Mouse (Mus musculus): ENCODE measurements around the gene Praf2. TPM values are rescaled to one million over a fixed set of nuclear protein-coding genes. Genes with fewer than 3 reads are reported as not detected.
A peak's percentile ranks its signal among the peaks of the same experiment; 100 is the strongest.

Gene Praf2
- polyA plus RNA-seq (2015; fragmentation: Nextera tagmentation; extraction: Ambion mirVana) = 112 and 119 TPM in 2 replicates

GRCm38 (mm10) chrX:7728215-7728921, at the start of gene Praf2:
Praf2 (plus strand) TSS chrX:7728439.
- no peaks in the 10 kb centered on the region for H3K27me3 ChIP-seq (replicated peaks; ENCODE audit: control insufficient read depth, insufficient read depth, low read length)
- no peaks in the 10 kb centered on the region for H3K9me3 ChIP-seq (ENCODE audit: control insufficient read depth, low read length)
- peak within 1 kb of the TSS; percentile 53 for H3K4me3 ChIP-seq (replicated peaks; ENCODE audit: low read length)
- H3K36me3 ChIP-seq (ENCODE audit: control insufficient read depth, insufficient read depth) = no peaks in the 10 kb centered on the region
- WGBS = 19% methylated on average over 42 of the region's 42 CpGs
- peak within 1 kb of the TSS; percentile 27; the same call in 1 of the 2 replicates for H3K27ac ChIP-seq (ENCODE audit: low read length)
- peak; percentile 96 for ATAC-seq
- peak within 1 kb of the TSS; percentile 55 for H3K9ac ChIP-seq (replicated peaks; ENCODE audit: low read depth, low read length)
- peak within 1 kb of the TSS; percentile 69 for H3K4me2 ChIP-seq (ENCODE audit: low read length)
- H3K4me1 ChIP-seq (replicated peaks; ENCODE audit: control insufficient read depth, insufficient read depth, low read length) = peaks cover 10% of the 10 kb centered on the region

DNA sequence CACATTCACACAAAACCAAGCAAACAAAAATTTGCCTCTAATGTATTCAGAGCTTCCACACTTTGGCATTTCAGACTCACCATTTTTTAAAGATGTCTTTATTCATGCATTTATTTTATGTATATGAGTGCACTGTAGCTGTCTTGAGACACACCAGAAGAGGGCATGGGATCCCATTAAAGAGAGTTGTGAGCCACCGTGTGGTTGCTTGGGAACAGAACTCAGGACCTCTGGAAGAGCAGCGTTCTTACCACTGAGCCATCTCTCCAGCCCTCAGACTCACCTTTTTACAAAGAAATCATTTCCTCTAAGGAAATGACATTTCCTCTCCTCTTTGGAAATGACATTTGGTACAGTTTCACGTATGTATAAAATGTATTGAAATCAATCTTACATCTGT, 49.3 kb upstream of the Praf2 start:
- no peak for ATAC-seq

GRCm38 (mm10) chrX:7679405-7680056, 48.7 kb upstream of the Praf2 start:
- H3K27ac ChIP-seq (ENCODE audit: low read length) = no peak overlapping the region
- H3K4me3 ChIP-seq (replicated peaks; ENCODE audit: low read length) = peak overlapping the region; percentile 24
- no peaks in the 10 kb centered on the region for H3K4me1 ChIP-seq (replicated peaks; ENCODE audit: control insufficient read depth, insufficient read depth, low read length)
- 19% methylated on average over 27 of the region's 27 CpGs for WGBS
- H3K9ac ChIP-seq (replicated peaks; ENCODE audit: low read depth, low read length) = no peak overlapping the region; the same call in 1 of the 2 replicates
- H3K36me3 ChIP-seq (ENCODE audit: control insufficient read depth, insufficient read depth) = no peaks in the 10 kb centered on the region
- H3K4me2 ChIP-seq (ENCODE audit: low read length) = peak overlapping the region; percentile 51
- peak; percentile 96 for ATAC-seq
- H3K9me3 ChIP-seq (ENCODE audit: control insufficient read depth, low read length) = no peaks in the 10 kb centered on the region
- no peaks in the 10 kb centered on the region for H3K27me3 ChIP-seq (replicated peaks; ENCODE audit: control insufficient read depth, insufficient read depth, low read length)

More for the DNA sequence above, 49.3 kb upstream of the Praf2 start:
- no peaks in the 10 kb centered on the region for H3K4me1 ChIP-seq (replicated peaks; ENCODE audit: control insufficient read depth, insufficient read depth, low read length)
- no peak overlapping the region for H3K4me3 ChIP-seq (replicated peaks; ENCODE audit: low read length)
- no peak overlapping the region for H3K4me2 ChIP-seq (ENCODE audit: low read length)
- H3K27me3 ChIP-seq (replicated peaks; ENCODE audit: control insufficient read depth, insufficient read depth, low read length) = no peaks in the 10 kb centered on the region
- no peaks in the 10 kb centered on the region for H3K9me3 ChIP-seq (ENCODE audit: control insufficient read depth, low read length)
- no peaks in the 10 kb centered on the region for H3K36me3 ChIP-seq (ENCODE audit: control insufficient read depth, insufficient read depth)
- 50% methylated on average over 3 of the region's 3 CpGs for WGBS
- no peak overlapping the region for H3K9ac ChIP-seq (replicated peaks; ENCODE audit: low read depth, low read length)
- H3K27ac ChIP-seq (ENCODE audit: low read length) = no peak overlapping the region

DNA sequence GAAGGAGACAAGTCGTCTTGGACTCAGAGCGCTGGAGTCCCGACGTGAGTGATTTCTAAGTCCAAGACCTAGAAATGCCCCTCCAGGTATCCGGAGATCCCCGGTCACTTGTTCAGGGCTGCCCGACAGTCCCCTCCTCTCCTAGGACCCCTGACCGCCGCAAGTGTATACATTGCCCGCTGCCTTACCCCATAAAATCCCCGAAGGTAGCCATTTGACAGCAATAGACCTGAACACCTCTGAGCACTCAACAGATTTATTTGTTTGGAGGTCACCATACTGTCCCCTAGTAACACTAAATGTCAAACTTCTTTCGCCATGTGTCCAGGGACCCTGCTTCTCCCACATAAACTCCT, 48.2 kb upstream of the Praf2 start:
- Histone ChIP-seq H3K27me3 (replicated peaks; ENCODE audit: control insufficient read depth, insufficient read depth, low read length) (no peaks in the 10 kb centered on the region), H3K4me1 (replicated peaks; ENCODE audit: control insufficient read depth, insufficient read depth, low read length) (no peaks in the 10 kb centered on the region), H3K27ac (ENCODE audit: low read length) (no peak overlapping the region), H3K4me3 (replicated peaks; ENCODE audit: low read length) (peak overlapping the region; percentile 24), H3K4me2 (ENCODE audit: low read length) (peak overlapping the region; percentile 51), H3K9ac (replicated peaks; ENCODE audit: low read depth, low read length) (no peak overlapping the region; the same call in 1 of the 2 replicates), H3K9me3 (ENCODE audit: control insufficient read depth, low read length) (no peaks in the 10 kb centered on the region), H3K36me3 (ENCODE audit: control insufficient read depth, insufficient read depth) (no peaks in the 10 kb centered on the region)
- ATAC-seq = peak; percentile 56; the same call in 1 of the 2 replicates
- WGBS = 30% methylated on average over 12 of the region's 12 CpGs

GRCm38 (mm10) chrX:7680864-7681263, 47.4 kb upstream of the Praf2 start, which contains the start of gene Magix:
Magix (minus strand) TSS chrX:7681251.
- H3K4me3 ChIP-seq (replicated peaks; ENCODE audit: low read length) = peak within 1 kb of the TSS; percentile 24; the same call in 1 of the 2 replicates
- H3K9me3 ChIP-seq (ENCODE audit: control insufficient read depth, low read length) = no peaks in the 10 kb centered on the region
- H3K27me3 ChIP-seq (replicated peaks; ENCODE audit: control insufficient read depth, insufficient read depth, low read length) = no peaks in the 10 kb centered on the region
- 61% methylated on average over 14 of the region's 14 CpGs for WGBS
- no peaks in the 10 kb centered on the region for H3K4me1 ChIP-seq (replicated peaks; ENCODE audit: control insufficient read depth, insufficient read depth, low read length)
- ATAC-seq = no peak
- no peak within 1 kb of the TSS; the same call in 1 of the 2 replicates for H3K9ac ChIP-seq (replicated peaks; ENCODE audit: low read depth, low read length)
- no peaks in the 10 kb centered on the region for H3K36me3 ChIP-seq (ENCODE audit: control insufficient read depth, insufficient read depth)
- no peak within 1 kb of the TSS for H3K27ac ChIP-seq (ENCODE audit: low read length)
- H3K4me2 ChIP-seq (ENCODE audit: low read length) = peak within 1 kb of the TSS; percentile 51

DNA sequence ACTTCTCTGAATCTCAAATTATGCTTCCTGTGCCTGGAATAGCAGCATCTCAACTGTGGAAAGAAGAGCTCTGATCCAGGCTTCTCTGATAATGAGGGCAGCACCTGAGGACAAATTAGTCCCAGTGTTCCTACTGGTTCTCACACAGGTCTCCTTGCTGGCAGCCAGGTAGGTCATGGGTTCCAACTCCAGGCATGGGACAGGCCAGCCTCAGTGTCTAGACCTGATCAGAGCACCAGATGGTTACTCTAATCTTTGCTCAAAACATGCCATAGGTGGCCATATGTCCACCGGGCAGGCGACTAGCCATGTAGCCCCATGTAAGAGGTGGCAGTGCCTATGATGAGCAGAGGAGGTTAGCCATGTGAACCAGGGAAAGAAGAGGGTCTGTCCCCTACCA, 39.9 kb upstream of the Praf2 start:
- Histone ChIP-seq H3K27ac (ENCODE audit: low read length) (no peak overlapping the region), H3K4me2 (ENCODE audit: low read length) (no peak overlapping the region), H3K27me3 (replicated peaks; ENCODE audit: control insufficient read depth, insufficient read depth, low read length) (no peaks in the 10 kb centered on the region), H3K4me3 (replicated peaks; ENCODE audit: low read length) (no peak overlapping the region), H3K36me3 (ENCODE audit: control insufficient read depth, insufficient read depth) (no peaks in the 10 kb centered on the region), H3K4me1 (replicated peaks; ENCODE audit: control insufficient read depth, insufficient read depth, low read length) (no peaks in the 10 kb centered on the region), H3K9me3 (ENCODE audit: control insufficient read depth, low read length) (no peaks in the 10 kb centered on the region), H3K9ac (replicated peaks; ENCODE audit: low read depth, low read length) (no peak overlapping the region)
- WGBS = 89% methylated on average over 2 of the region's 2 CpGs
- ATAC-seq = no peak

DNA sequence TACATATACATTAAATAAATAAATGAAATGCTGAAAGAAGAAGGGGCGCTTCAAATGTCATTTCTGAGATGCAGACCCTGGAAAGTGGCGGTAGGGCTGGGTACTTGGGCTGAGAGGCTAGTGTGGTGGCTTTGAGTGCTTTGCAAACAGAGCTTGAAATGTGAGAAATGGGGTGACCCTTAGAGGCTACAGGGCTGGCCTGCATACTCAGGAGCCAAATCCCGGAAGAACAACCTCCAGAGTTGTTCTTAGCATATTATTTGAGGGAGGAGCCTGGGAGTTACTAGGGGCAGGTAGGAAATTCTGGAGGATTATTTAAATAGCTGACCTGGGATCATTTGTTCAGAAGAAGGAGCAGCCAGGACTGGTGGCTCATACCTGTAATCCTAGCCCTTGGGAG, 37.8 kb upstream of the Praf2 start:
- ATAC-seq = no peak
- Histone ChIP-seq H3K9ac (replicated peaks; ENCODE audit: low read depth, low read length) (no peak overlapping the region), H3K9me3 (ENCODE audit: control insufficient read depth, low read length) (no peaks in the 10 kb centered on the region), H3K36me3 (ENCODE audit: control insufficient read depth, insufficient read depth) (no peaks in the 10 kb centered on the region), H3K4me3 (replicated peaks; ENCODE audit: low read length) (no peak overlapping the region), H3K4me2 (ENCODE audit: low read length) (no peak overlapping the region), H3K4me1 (replicated peaks; ENCODE audit: control insufficient read depth, insufficient read depth, low read length) (no peaks in the 10 kb centered on the region), H3K27me3 (replicated peaks; ENCODE audit: control insufficient read depth, insufficient read depth, low read length) (no peaks in the 10 kb centered on the region), H3K27ac (ENCODE audit: low read length) (no peak overlapping the region)
- 62% methylated on average over 3 of the region's 3 CpGs for WGBS

GRCm38 (mm10) chrX:7692862-7693261, 35.4 kb upstream of the Praf2 start:
- H3K36me3 ChIP-seq (ENCODE audit: control insufficient read depth, insufficient read depth) = no peaks in the 10 kb centered on the region
- H3K4me2 ChIP-seq (ENCODE audit: low read length) = no peak overlapping the region
- H3K4me1 ChIP-seq (replicated peaks; ENCODE audit: control insufficient read depth, insufficient read depth, low read length) = no peaks in the 10 kb centered on the region
- H3K27ac ChIP-seq (ENCODE audit: low read length) = no peak overlapping the region
- ATAC-seq = no peak
- H3K9me3 ChIP-seq (ENCODE audit: control insufficient read depth, low read length) = no peaks in the 10 kb centered on the region
- WGBS = 39% methylated on average over 4 of the region's 4 CpGs
- H3K27me3 ChIP-seq (replicated peaks; ENCODE audit: control insufficient read depth, insufficient read depth, low read length) = no peaks in the 10 kb centered on the region
- no peak overlapping the region for H3K9ac ChIP-seq (replicated peaks; ENCODE audit: low read depth, low read length)
- no peak overlapping the region for H3K4me3 ChIP-seq (replicated peaks; ENCODE audit: low read length)

DNA sequence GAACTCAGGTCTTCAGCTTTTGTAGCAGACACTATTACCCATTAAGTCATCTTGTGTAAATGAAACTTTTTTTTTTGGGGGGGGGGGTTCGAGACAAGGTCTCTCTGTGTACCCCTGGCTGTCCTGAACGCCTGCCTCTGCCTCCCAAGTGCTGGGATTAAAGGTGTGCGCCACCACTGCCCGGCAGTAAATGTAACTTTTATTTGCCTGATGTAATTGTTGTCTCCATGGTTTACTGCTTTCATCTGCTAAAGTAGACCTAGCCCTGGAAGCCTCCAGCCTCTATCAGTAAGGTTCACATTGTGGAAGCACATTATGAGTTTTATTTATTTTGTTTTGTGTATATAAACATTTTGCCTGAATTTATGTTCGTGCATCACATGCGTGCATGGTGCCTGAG, 31.7 kb upstream of the Praf2 start:
- Histone ChIP-seq H3K27me3 (replicated peaks; ENCODE audit: control insufficient read depth, insufficient read depth, low read length) (no peaks in the 10 kb centered on the region), H3K27ac (ENCODE audit: low read length) (no peak overlapping the region), H3K4me2 (ENCODE audit: low read length) (peak overlapping the region; percentile 41; the same call in 1 of the 2 replicates), H3K9me3 (ENCODE audit: control insufficient read depth, low read length) (no peaks in the 10 kb centered on the region), H3K9ac (replicated peaks; ENCODE audit: low read depth, low read length) (no peak overlapping the region; the same call in 1 of the 2 replicates), H3K36me3 (ENCODE audit: control insufficient read depth, insufficient read depth) (no peaks in the 10 kb centered on the region), H3K4me3 (replicated peaks; ENCODE audit: low read length) (peak overlapping the region; percentile 19; the same call in 1 of the 2 replicates), H3K4me1 (replicated peaks; ENCODE audit: control insufficient read depth, insufficient read depth, low read length) (peaks cover 5% of the 10 kb centered on the region)
- peak; percentile 43 for ATAC-seq
- WGBS = 49% methylated on average over 6 of the region's 6 CpGs

All from forebrain, embryonic 16.5 days (tissue).